Mouse (Mus musculus): ENCODE data around the gene Folr1.
A peak's percentile ranks its signal among the peaks of the same experiment; 100 is the strongest.

Gene Folr1

GRCm38 (mm10) chr7:101870629-101871028 is at the start of gene Folr1:
Gene Folr1, minus strand, starts transcription at chr7:101870788.
- DNase-seq (ENCODE audit: low spot score), result no peak

GRCm38 (mm10) chr7:101918071-101918470 is 47.5 kb upstream of the Folr1 start:
- DNase-seq (ENCODE audit: low spot score), result no peak

GRCm38 (mm10) chr7:101911982-101912381 is 41.4 kb upstream of the Folr1 start:
- DNase-seq (ENCODE audit: low spot score), result no peak

GRCm38 (mm10) chr7:101910138-101910537 is 39.5 kb upstream of the Folr1 start:
- DNase-seq (ENCODE audit: low spot score), result no peak

- no peak for DNase-seq (ENCODE audit: low spot score)
Observed at GRCm38 (mm10) chr7:101908367-101908766, 37.8 kb upstream of the Folr1 start.

GRCm38 (mm10) chr7:101906696-101907095 is 36.1 kb upstream of the Folr1 start:
- no peak for DNase-seq (ENCODE audit: low spot score)

GRCm38 (mm10) chr7:101906287-101906681 is 35.7 kb upstream of the Folr1 start, which contains the start of gene Tomt:
Gene Tomt, minus strand, starts transcription at chr7:101906359.
- no peak for DNase-seq (ENCODE audit: low spot score)

GRCm38 (mm10) chr7:101905561-101906286 is 35.1 kb upstream of the Folr1 start, which contains the start of gene Lamtor1:
Gene Lamtor1, plus strand, starts transcription at chr7:101905904.
- peak; percentile 99 for DNase-seq (ENCODE audit: low spot score)

- DNase-seq (ENCODE audit: low spot score), result no peak
Observed at GRCm38 (mm10) chr7:101902846-101903245, 32.3 kb upstream of the Folr1 start.

GRCm38 (mm10) chr7:101901969-101902368 is 31.4 kb upstream of the Folr1 start:
- DNase-seq (ENCODE audit: low spot score), result no peak

GRCm38 (mm10) chr7:101900331-101901097 is 29.9 kb upstream of the Folr1 start:
- DNase-seq (ENCODE audit: low spot score), result no peak

- DNase-seq (ENCODE audit: low spot score), result peak; percentile 98
Observed at GRCm38 (mm10) chr7:101896104-101897066, 25.8 kb upstream of the Folr1 start.

- no peak for DNase-seq (ENCODE audit: low spot score)
Observed at GRCm38 (mm10) chr7:101895695-101896094, 25.1 kb upstream of the Folr1 start.

- DNase-seq (ENCODE audit: low spot score), result no peak
Observed at GRCm38 (mm10) chr7:101888460-101888859, 17.9 kb upstream of the Folr1 start.

GRCm38 (mm10) chr7:101886274-101886673 is 15.7 kb upstream of the Folr1 start:
- DNase-seq (ENCODE audit: low spot score), result no peak

- DNase-seq (ENCODE audit: low spot score), result no peak
Observed at GRCm38 (mm10) chr7:101884160-101884559, 13.6 kb upstream of the Folr1 start.

- no peak for DNase-seq (ENCODE audit: low spot score)
Observed at GRCm38 (mm10) chr7:101882413-101883154, 12.0 kb upstream of the Folr1 start.

GRCm38 (mm10) chr7:101880855-101881254 is 10.3 kb upstream of the Folr1 start:
- no peak for DNase-seq (ENCODE audit: low spot score)

- peak; percentile 57 for DNase-seq (ENCODE audit: low spot score)
Observed at GRCm38 (mm10) chr7:101875978-101876377, 5.4 kb upstream of the Folr1 start.

GRCm38 (mm10) chr7:101871296-101871695 is 708 bp upstream of the Folr1 start:
- DNase-seq (ENCODE audit: low spot score), result peak; percentile 48

GRCm38 (mm10) chr7:101869163-101869500 is 1.5 kb downstream of the Folr1 start:
- no peak for DNase-seq (ENCODE audit: low spot score)

All from testis, postnatal 14 days (tissue).